Mouse (Mus musculus): ENCODE measurements around the gene Olfr830. TPM values are rescaled to one million over a fixed set of nuclear protein-coding genes. Genes with fewer than 3 reads are reported as not detected.
"Not testable (repeated sequence)": the region's sequence is repeated elsewhere in the genome, so short reads cannot be mapped to it uniquely, and the experiment has no call there.

Olfr830 gene
- not detected for total RNA-seq (2022)

- no peak for DNase-seq
Observed at GRCm38 (mm10) chr9:18874393-18874792, at the start of gene Olfr830. Gene Olfr830, plus strand, starts transcription at chr9:18874693.

- DNase-seq, result no peak
Observed at GRCm38 (mm10) chr9:18854633-18855032, 19.9 kb upstream of the Olfr830 start, which contains the start of gene Olfr829. Gene Olfr829, plus strand, starts transcription at chr9:18854933.

- not testable (repeated sequence) for DNase-seq
Observed at GRCm38 (mm10) chr9:18907699-18908098, 33.2 kb downstream of the Olfr830 start.

GRCm38 (mm10) chr9:18927921-18928320 lies 53.4 kb downstream of the Olfr830 start:
- not testable (repeated sequence) for DNase-seq

Other genes starting within 250 kb of the Olfr830 start
- 1 to 10 TPM in 3 of 4 experiments, under 1 TPM in 1; 0.92 to 1.9 (median 1.5) TPM for gene Muc16, start 200.2 kb upstream of the Olfr830 start, total RNA-seq (2022)
- gene Olfr24, start 110.7 kb upstream of the Olfr830 start, total RNA-seq (2022), result not detected
- gene Olfr828, start 55.2 kb upstream of the Olfr830 start, total RNA-seq (2022), result not detected
- not detected for gene Olfr829, start 19.8 kb upstream of the Olfr830 start, total RNA-seq (2022)
- not detected for gene Olfr832, start 62.4 kb downstream of the Olfr830 start, total RNA-seq (2022)
- not detected for gene Olfr834, start 113.3 kb downstream of the Olfr830 start, total RNA-seq (2022)
- not detected for gene Olfr835, start 158.0 kb downstream of the Olfr830 start, total RNA-seq (2022)
- gene Olfr836, start 245.7 kb downstream of the Olfr830 start, total RNA-seq (2022), result not detected

All from adrenal gland, adult 8-10 months (tissue).